Mouse (Mus musculus) embryonic facial prominence, embryonic 11.5 days (tissue): Measurements from ENCODE around the gene Rapgef1. TPM values are rescaled to one million over a fixed set of nuclear protein-coding genes. Genes with fewer than 3 reads are reported as not detected.

Source experiments
- ATAC-seq: fragments of 200-750 bp; cut with Nextera tagmentation; replicated peaks from 2 replicates; pipeline ENCODE4 v1.8.0; 2017; ENCODE audit warnings: low read depth; ENCODE audit not compliant: insufficient number of reproducible peaks, low FRiP score, low TSS enrichment
- DNase-seq: peaks from one replicate; pipeline ENCODE4 v3.0.0-alpha.2; 2015; ENCODE audit warnings: low spot score
- H3K27ac ChIP-seq: fragments of 300-500 bp; sonication (generic); replicated peaks from 2 replicates; pipeline ENCODE4 v1.5.1; 2014; ENCODE audit warnings: mild to moderate bottlenecking, low read depth, low read length, control low read depth
- H3K27me3 ChIP-seq: fragments of 300-500 bp; sonication (generic); 2 replicates; pipeline ENCODE4 v1.6.1; 2014; ENCODE audit warnings: mild to moderate bottlenecking, low read length, moderate library complexity, mixed read lengths; ENCODE audit not compliant: control insufficient read depth, insufficient read depth
- H3K36me3 ChIP-seq: fragments of 300-500 bp; sonication (generic); replicated peaks from 2 replicates; pipeline ENCODE4 v1.6.1; 2014; ENCODE audit warnings: low read depth, mild to moderate bottlenecking, low read length, moderate library complexity, mixed read lengths; ENCODE audit not compliant: control insufficient read depth, insufficient read depth
- H3K4me1 ChIP-seq: fragments of 300-500 bp; sonication (generic); 2 replicates; pipeline ENCODE4 v1.6.1; 2014; ENCODE audit warnings: low read length, mixed read lengths; ENCODE audit not compliant: control insufficient read depth, insufficient read depth
- H3K4me2 ChIP-seq: fragments of 300-500 bp; sonication (generic); 2 replicates; pipeline ENCODE4 v1.6.1; 2014; ENCODE audit warnings: low read depth, mild to moderate bottlenecking, control low read depth, low read length, moderate library complexity
- H3K4me3 ChIP-seq: fragments of 300-500 bp; sonication (generic); 2 replicates; pipeline ENCODE4 v1.5.1; 2014; ENCODE audit warnings: low read depth, low read length, control low read depth
- H3K9ac ChIP-seq: fragments of 300-500 bp; sonication (generic); replicated peaks from 2 replicates; pipeline ENCODE4 v1.6.1; 2014; ENCODE audit warnings: mild to moderate bottlenecking, control low read depth, low read length
- H3K9me3 ChIP-seq: fragments of 300-500 bp; sonication (generic); replicated peaks from 2 replicates; pipeline ENCODE4 v1.6.1; 2016; ENCODE audit warnings: mild to moderate bottlenecking, low read length, inconsistent platforms, mixed read lengths; ENCODE audit not compliant: control insufficient read depth
- WGBS: fragments of 180-500 bp; shearing (Covaris S2); extraction: QIAGEN DNeasy Blood & Tissue Kit; methylation state at CpG from one replicate; pipeline ENCODE4 v1.1.7; 2014; 5-methylcytosine and 5-hydroxymethylcytosine counted together
- polyA plus RNA-seq: library from polyadenylated mRNA; unstranded; fragments of >200 nt; fragmentation: Nextera tagmentation; extraction: Ambion mirVana; gene quantifications from 2 replicates; pipeline ENCODE4 v1.2.1, GENCODE M21; 2014

The Rapgef1 gene
- polyA plus RNA-seq, 1 experiment from 2014 or later: 14.0 TPM

DNA sequence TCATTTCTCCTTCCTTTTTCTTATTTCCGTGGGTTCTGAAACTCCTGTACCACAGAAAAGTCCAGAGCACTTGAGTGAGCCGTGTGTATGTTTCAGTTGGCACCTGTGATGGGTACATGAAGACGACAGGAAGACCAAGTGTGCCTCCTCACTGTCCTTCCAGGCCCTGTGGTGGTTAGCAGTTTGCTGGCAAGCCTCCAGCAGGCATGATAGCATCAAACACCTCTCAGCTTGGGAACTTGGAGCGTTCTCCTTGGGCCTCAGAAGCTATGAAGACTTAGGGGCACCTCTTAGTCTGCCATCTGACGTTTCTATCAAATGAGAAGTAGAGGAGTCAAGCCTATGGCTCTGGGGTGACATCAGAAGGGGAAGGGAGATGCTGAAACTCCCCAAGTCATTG lies 99.1 kb downstream of the Rapgef1 start:
- WGBS: 97% methylated on average over 5 of the region's 5 CpGs
- H3K36me3 ChIP-seq: no peaks in the 10 kb centered on the region; the same call in 1 of the 2 replicates

DNA sequence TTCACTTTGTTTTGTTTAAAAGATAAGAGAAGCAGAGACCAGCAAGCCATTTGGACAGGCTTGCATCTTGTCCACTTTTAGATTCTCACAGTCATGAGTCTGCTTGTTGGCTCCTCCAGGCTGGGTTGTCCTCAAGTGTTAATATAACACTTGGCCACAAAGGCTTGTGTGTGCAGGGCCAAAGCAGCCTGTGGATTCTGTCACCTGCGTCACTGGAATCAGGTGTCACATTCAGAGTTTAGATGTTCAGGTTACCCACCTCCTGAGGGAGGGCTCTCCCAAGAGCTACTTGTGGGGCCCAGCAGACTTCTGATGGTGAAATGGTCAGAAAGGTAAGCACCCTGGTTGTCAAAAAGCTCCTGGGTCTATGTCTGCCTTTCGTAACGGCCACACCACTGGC lies 103.6 kb downstream of the Rapgef1 start:
- no peak for ATAC-seq
- H3K36me3 ChIP-seq: peaks cover 2% of the 10 kb centered on the region
- no peak for DNase-seq
- no peaks in the 10 kb centered on the region for H3K27me3 ChIP-seq
- no peak overlapping the region for H3K4me3 ChIP-seq
- H3K4me2 ChIP-seq: no peak overlapping the region
- H3K9ac ChIP-seq: no peak overlapping the region
- H3K4me1 ChIP-seq: no peaks in the 10 kb centered on the region
- WGBS: 91% methylated on average over 3 of the region's 3 CpGs
- H3K27ac ChIP-seq: no peak overlapping the region
- H3K9me3 ChIP-seq: no peaks in the 10 kb centered on the region

More for the DNA sequence above, 99.1 kb downstream of the Rapgef1 start:
- Histone ChIP-seq H3K27me3 (no peaks in the 10 kb centered on the region), H3K27ac (no peak overlapping the region), H3K9ac (no peak overlapping the region), H3K9me3 (no peaks in the 10 kb centered on the region), H3K4me2 (no peak overlapping the region), H3K4me3 (no peak overlapping the region), H3K4me1 (no peaks in the 10 kb centered on the region)
- DNase-seq: no peak
- ATAC-seq: no peak

DNA sequence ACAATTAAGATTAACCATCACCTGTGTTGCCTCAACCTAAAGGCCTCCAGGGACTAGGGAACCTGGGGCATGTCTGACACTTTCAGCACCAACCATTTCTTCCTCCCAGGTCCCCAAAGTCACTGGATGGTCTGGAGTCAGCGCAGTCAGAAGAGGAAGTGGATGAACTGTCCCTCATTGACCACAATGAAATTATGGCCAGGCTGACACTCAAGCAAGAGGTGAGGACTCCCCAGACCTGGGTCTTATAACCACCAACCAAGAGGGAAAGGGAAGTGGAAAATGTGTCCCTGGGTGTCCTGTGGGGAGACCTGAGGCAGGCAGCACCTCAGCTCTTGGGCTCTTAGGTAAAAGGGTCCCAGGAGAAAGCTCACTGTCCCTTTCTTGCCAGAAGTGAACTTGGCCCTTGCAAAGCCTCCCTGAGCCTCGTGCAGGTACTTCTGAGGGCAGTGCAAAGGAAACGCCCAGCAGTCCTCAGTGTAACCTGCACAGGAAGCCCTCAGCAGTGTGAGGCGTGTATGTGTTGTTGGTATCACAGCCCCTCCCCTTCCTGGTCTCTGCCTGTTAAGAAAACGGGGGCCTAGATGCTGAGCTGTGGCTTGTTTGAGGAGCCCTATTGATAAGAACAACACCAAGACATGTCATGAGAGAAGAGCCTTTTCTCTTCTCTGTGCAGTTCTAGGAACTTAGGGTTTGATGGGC lies 105.3 kb downstream of the Rapgef1 start:
- Histone ChIP-seq H3K4me2 (no peak overlapping the region), H3K27ac (no peak overlapping the region), H3K4me3 (no peak overlapping the region), H3K4me1 (no peaks in the 10 kb centered on the region), H3K27me3 (no peaks in the 10 kb centered on the region), H3K36me3 (peaks cover 2% of the 10 kb centered on the region), H3K9me3 (no peaks in the 10 kb centered on the region), H3K9ac (no peak overlapping the region)
- 80% methylated on average over 5 of the region's 5 CpGs for WGBS
- no peak for DNase-seq
- ATAC-seq: no peak

DNA sequence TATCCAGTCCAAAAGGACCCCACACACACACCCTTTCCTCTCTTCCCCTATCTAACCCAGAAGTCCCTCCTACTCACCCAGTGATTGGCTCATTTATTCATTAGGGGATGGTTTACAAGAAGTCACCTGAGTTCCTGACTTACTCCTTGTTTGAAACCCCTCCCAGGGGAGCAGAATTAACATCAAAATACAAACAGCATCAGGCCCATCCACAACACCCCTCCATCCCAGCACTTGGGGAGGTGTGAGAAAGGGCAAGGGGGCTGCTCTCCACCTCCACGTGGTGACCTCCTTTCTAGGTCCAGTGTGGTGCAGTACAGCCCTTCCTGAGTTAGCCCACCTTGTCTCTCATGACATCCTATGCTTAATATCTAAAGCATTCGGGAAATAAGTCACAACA lies 110.0 kb downstream of the Rapgef1 start:
- Histone ChIP-seq H3K27me3 (no peaks in the 10 kb centered on the region), H3K4me3 (no peak overlapping the region), H3K4me2 (no peak overlapping the region), H3K9me3 (no peaks in the 10 kb centered on the region), H3K4me1 (no peaks in the 10 kb centered on the region), H3K9ac (no peak overlapping the region), H3K36me3 (peaks cover 8% of the 10 kb centered on the region), H3K27ac (no peak overlapping the region)
- ATAC-seq (no peak), DNase-seq (no peak)
- 60% methylated on average over 2 of the region's 2 CpGs for WGBS

DNA sequence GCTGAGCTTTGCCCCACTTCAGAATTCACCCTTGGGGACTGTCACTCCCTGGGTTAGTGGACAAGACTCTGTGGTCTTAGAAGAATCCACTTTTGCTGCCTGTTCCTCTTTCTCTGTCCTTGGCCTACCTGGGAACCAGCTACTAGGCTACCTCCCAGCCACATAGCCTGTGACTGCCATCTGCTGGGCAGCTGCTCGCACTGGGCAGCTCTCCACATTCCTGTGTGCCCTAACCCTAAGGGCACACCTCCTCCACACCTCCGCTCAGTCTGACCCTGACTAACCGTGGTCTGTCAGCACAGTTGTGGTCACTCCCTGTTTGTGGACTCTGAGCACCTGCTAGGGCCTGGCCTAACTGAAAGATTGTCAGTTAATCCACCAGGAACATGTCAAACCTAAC lies 112.0 kb downstream of the Rapgef1 start:
- ATAC-seq (no peak), DNase-seq (no peak)
- H3K4me1 ChIP-seq: no peaks in the 10 kb centered on the region
- no peaks in the 10 kb centered on the region for H3K27me3 ChIP-seq
- no peak overlapping the region for H3K9ac ChIP-seq
- H3K36me3 ChIP-seq: peaks cover 6% of the 10 kb centered on the region
- no peak overlapping the region for H3K4me3 ChIP-seq
- H3K4me2 ChIP-seq: no peak overlapping the region
- no peak overlapping the region for H3K27ac ChIP-seq
- H3K9me3 ChIP-seq: no peaks in the 10 kb centered on the region
- WGBS: 63% methylated on average over 3 of the region's 3 CpGs

DNA sequence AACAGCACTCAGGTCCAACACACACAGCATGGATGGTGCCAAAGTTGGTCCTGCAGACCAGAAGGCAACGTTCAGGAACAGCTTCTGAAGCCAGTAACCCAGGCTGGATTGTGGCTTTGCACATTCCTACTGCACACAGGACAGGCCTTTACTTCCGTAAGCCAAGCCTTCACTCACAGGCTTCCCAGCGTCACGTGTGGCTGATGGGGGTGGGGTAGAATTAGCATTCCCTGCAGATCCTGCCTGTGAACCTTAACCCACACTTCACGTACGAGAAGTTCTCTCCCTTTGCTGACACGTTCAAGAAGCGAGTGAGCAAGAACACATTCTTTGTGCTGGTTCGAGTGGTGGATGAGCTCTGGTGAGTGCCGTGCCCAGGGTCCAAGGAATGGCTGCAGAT lies 113.0 kb downstream of the Rapgef1 start:
- Histone ChIP-seq H3K36me3 (peaks cover 6% of the 10 kb centered on the region), H3K9me3 (no peaks in the 10 kb centered on the region)
- 88% methylated on average over 10 of the region's 10 CpGs for WGBS

DNA sequence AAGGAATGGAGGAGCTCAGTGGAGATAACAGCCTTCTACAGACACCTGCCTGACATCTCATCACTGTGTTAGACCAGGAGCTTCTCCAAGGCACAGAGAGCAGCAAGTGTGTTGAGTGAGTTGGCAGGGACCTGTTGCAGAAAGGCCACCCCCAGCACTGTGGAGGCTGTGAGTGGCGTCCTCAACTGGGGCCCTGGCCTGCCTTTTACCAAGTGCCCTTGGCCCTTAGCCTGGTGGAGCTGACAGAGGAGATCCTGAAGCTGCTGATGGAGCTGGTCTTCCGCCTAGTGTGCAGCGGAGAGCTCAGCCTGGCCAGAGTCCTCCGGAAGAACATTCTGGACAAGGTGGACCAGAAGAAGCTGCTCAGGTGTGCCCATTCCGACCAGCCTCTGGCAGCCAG lies 113.8 kb downstream of the Rapgef1 start:
- Histone ChIP-seq H3K27ac (no peak overlapping the region), H3K9me3 (no peaks in the 10 kb centered on the region), H3K36me3 (peaks cover 9% of the 10 kb centered on the region), H3K27me3 (no peaks in the 10 kb centered on the region), H3K9ac (no peak overlapping the region), H3K4me2 (no peak overlapping the region), H3K4me1 (no peaks in the 10 kb centered on the region), H3K4me3 (no peak overlapping the region)
- 95% methylated on average over 5 of the region's 5 CpGs for WGBS
- DNase-seq (no peak), ATAC-seq (no peak)

More for the DNA sequence above, 113.0 kb downstream of the Rapgef1 start:
- DNase-seq (no peak), ATAC-seq (no peak)
- H3K4me1 ChIP-seq: no peaks in the 10 kb centered on the region
- H3K27ac ChIP-seq: no peak overlapping the region
- no peak overlapping the region for H3K4me2 ChIP-seq
- no peak overlapping the region for H3K4me3 ChIP-seq
- no peak overlapping the region for H3K9ac ChIP-seq
- no peaks in the 10 kb centered on the region for H3K27me3 ChIP-seq

DNA sequence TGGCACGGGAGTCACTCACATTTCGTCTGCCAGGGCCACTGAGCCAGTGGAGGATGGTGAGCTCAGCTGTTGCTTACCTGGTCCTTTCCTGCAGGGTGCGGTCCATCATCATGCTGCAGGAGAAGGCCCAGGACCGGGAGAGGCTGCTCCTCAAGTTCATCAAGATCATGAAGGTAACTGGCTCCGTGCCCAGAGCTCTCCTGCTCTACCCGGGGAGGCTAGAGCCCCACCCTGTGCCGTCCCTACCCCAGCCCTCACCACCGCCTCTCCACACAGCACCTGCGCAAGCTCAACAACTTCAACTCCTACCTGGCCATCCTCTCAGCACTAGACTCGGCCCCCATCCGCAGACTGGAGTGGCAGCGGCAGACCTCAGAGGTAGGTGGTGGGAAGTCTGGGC lies 116.2 kb downstream of the Rapgef1 start:
- no peaks in the 10 kb centered on the region for H3K27me3 ChIP-seq
- no peaks in the 10 kb centered on the region for H3K4me1 ChIP-seq
- peaks cover 9% of the 10 kb centered on the region for H3K36me3 ChIP-seq
- 94% methylated on average over 12 of the region's 12 CpGs for WGBS
- H3K9ac ChIP-seq: no peak overlapping the region
- H3K9me3 ChIP-seq: no peaks in the 10 kb centered on the region
- H3K4me3 ChIP-seq: no peak overlapping the region
- H3K27ac ChIP-seq: no peak overlapping the region
- DNase-seq (no peak), ATAC-seq (no peak)
- no peak overlapping the region for H3K4me2 ChIP-seq
